Mouse (Mus musculus): ENCODE results near the gene Pip4k2c. TPM values are rescaled to one million over a fixed set of nuclear protein-coding genes. Genes with fewer than 3 reads are reported as not detected.

Gene Pip4k2c
- total RNA-seq (2014; fragmentation: Nextera tagmentation), result 12.1 and 13.6 TPM in 2 replicates
- 7.6 and 13.8 TPM in 2 replicates for total RNA-seq (2017)

- peak; percentile 91 for ATAC-seq (replicated peaks; ENCODE audit: poor library complexity, severe bottlenecking)
Observed at GRCm38 (mm10) chr10:127211414-127211854, at the start of gene Pip4k2c. TSS of gene Pip4k2c (minus strand) at chr10:127211585.

GRCm38 (mm10) chr10:127258489-127258888, 47.1 kb upstream of the Pip4k2c start:
- ATAC-seq (replicated peaks; ENCODE audit: poor library complexity, severe bottlenecking), result peak; percentile 42; the same call in 1 of the 2 replicates

- ATAC-seq (replicated peaks; ENCODE audit: poor library complexity, severe bottlenecking), result no peak
Observed at GRCm38 (mm10) chr10:127257790-127258189, 46.4 kb upstream of the Pip4k2c start.

- no peak; the same call in 1 of the 2 replicates for ATAC-seq (replicated peaks; ENCODE audit: poor library complexity, severe bottlenecking)
Observed at GRCm38 (mm10) chr10:127255625-127256345, 44.4 kb upstream of the Pip4k2c start.

- peak; percentile 53 for ATAC-seq (replicated peaks; ENCODE audit: poor library complexity, severe bottlenecking)
Observed at GRCm38 (mm10) chr10:127250810-127251209, 39.4 kb upstream of the Pip4k2c start.

- ATAC-seq (replicated peaks; ENCODE audit: poor library complexity, severe bottlenecking), result no peak
Observed at GRCm38 (mm10) chr10:127238241-127238824, 26.9 kb upstream of the Pip4k2c start.

- ATAC-seq (replicated peaks; ENCODE audit: poor library complexity, severe bottlenecking), result no peak
Observed at GRCm38 (mm10) chr10:127236541-127236940, 25.2 kb upstream of the Pip4k2c start.

GRCm38 (mm10) chr10:127233141-127233540, 21.8 kb upstream of the Pip4k2c start:
- ATAC-seq (replicated peaks; ENCODE audit: poor library complexity, severe bottlenecking), result no peak

GRCm38 (mm10) chr10:127231741-127232140, 20.4 kb upstream of the Pip4k2c start:
- ATAC-seq (replicated peaks; ENCODE audit: poor library complexity, severe bottlenecking), result no peak

- ATAC-seq (replicated peaks; ENCODE audit: poor library complexity, severe bottlenecking), result peak; percentile 58
Observed at GRCm38 (mm10) chr10:127230693-127231092, 19.3 kb upstream of the Pip4k2c start.

- ATAC-seq (replicated peaks; ENCODE audit: poor library complexity, severe bottlenecking), result peak; percentile 26; the same call in 1 of the 2 replicates
Observed at GRCm38 (mm10) chr10:127228897-127229296, 17.5 kb upstream of the Pip4k2c start.

GRCm38 (mm10) chr10:127227163-127227562, 15.8 kb upstream of the Pip4k2c start:
- ATAC-seq (replicated peaks; ENCODE audit: poor library complexity, severe bottlenecking), result peak; percentile 39

- ATAC-seq (replicated peaks; ENCODE audit: poor library complexity, severe bottlenecking), result no peak
Observed at GRCm38 (mm10) chr10:127226318-127226895, 15.0 kb upstream of the Pip4k2c start.

- ATAC-seq (replicated peaks; ENCODE audit: poor library complexity, severe bottlenecking), result peak; percentile 53
Observed at GRCm38 (mm10) chr10:127225732-127226131, 14.3 kb upstream of the Pip4k2c start.

GRCm38 (mm10) chr10:127225213-127225612, 13.8 kb upstream of the Pip4k2c start:
- ATAC-seq (replicated peaks; ENCODE audit: poor library complexity, severe bottlenecking), result no peak

- no peak for ATAC-seq (replicated peaks; ENCODE audit: poor library complexity, severe bottlenecking)
Observed at GRCm38 (mm10) chr10:127218339-127218738, 7.0 kb upstream of the Pip4k2c start.

GRCm38 (mm10) chr10:127217177-127217576, 5.8 kb upstream of the Pip4k2c start:
- peak; percentile 66 for ATAC-seq (replicated peaks; ENCODE audit: poor library complexity, severe bottlenecking)

- ATAC-seq (replicated peaks; ENCODE audit: poor library complexity, severe bottlenecking), result no peak
Observed at GRCm38 (mm10) chr10:127216456-127216855, 5.1 kb upstream of the Pip4k2c start.

GRCm38 (mm10) chr10:127214422-127214803, 3.0 kb upstream of the Pip4k2c start:
- no peak for ATAC-seq (replicated peaks; ENCODE audit: poor library complexity, severe bottlenecking)

GRCm38 (mm10) chr10:127213704-127214421, 2.5 kb upstream of the Pip4k2c start:
- no peak for ATAC-seq (replicated peaks; ENCODE audit: poor library complexity, severe bottlenecking)

- ATAC-seq (replicated peaks; ENCODE audit: poor library complexity, severe bottlenecking), result no peak
Observed at GRCm38 (mm10) chr10:127213272-127213671, 1.9 kb upstream of the Pip4k2c start.

All from granulocyte monocyte progenitor cell, adult 5-6 weeks (primary cell).